Mouse (Mus musculus): ENCODE results near the gene Gm3532.
"Not testable (repeated sequence)": the region's sequence is repeated elsewhere in the genome, so short reads cannot be mapped to it uniquely, and the experiment has no call there.

The Gm3532 gene

DNA sequence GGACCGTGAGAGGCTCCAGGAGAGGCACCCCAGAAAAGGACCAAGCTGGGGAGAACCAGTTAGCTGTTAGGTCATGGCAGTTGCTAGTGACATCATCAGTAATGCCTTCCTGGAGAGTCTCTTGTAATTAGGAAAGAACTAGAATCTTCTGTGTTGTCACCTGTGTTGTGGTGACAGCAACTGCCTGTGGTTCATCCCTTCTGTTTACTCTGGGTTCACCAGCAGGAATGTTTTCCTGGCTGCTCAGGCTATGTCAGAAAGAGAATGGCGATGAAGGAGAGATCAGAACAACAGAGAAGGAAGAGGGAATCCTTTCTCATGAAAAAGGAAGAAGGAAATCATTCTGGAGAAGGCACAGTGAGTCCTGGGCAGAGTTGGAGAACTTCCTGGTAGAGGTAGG, at the start of gene Gm3532:
Gene Gm3532 (plus strand): TSS at position 301 of the 400 bp plus-strand sequence.
- DNase-seq, result not testable (repeated sequence)

DNA sequence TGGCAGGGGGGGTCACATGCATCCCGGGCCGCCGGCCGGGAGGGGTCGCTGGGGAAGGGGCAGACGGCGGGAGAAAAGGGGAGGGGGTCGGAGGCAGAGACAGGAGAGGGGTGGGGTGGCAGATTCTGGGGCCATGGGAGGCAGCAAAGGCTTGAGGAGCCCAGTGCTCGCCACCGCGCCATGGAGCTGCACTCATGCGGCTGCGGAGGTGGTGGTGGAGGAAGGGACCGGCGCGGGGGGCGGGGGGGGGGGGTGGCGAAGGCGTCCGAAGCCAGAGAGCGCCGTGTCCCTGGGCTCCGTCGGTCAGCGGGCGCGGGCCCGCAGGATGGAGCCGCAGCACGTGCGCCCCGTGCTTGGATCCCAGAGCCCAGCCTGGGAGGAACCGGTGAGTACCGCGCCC, 36.9 kb upstream of the Gm3532 start, which contains the start of gene Gm3488:
Gene Gm3488 (plus strand): TSS at position 301 of the 400 bp plus-strand sequence.
- DNase-seq, result not testable (repeated sequence)

Measured in kidney, postnatal 25 days (tissue).